Mouse (Mus musculus) myocyte (in vitro differentiated cells): ENCODE measurements around the gene Muc2. TPM values are rescaled to one million over a fixed set of nuclear protein-coding genes. Genes with fewer than 3 reads are reported as not detected.

Source experiments
- H3K27me3 ChIP-seq: one replicate; pipeline ENCODE4 v1.6.1; 2011; ENCODE audit not compliant: control insufficient read depth, insufficient read depth, insufficient read length
- H3K36me3 ChIP-seq: one replicate; pipeline ENCODE4 v1.6.1; 2011; ENCODE audit not compliant: control insufficient read depth, insufficient read depth
- H3K4me2 ChIP-seq: one replicate; pipeline ENCODE4 v1.6.1; 2011; ENCODE audit warnings: low read depth, control low read depth
- H3K4me3 ChIP-seq: one replicate; pipeline ENCODE4 v1.5.1; 2011; ENCODE audit warnings: mild to moderate bottlenecking, control low read depth, moderate library complexity
- H3K79me2 ChIP-seq: one replicate; pipeline ENCODE4 v1.6.1; 2011; ENCODE audit not compliant: control insufficient read depth, insufficient read depth
- H3ac ChIP-seq: one replicate; pipeline ENCODE4 v1.6.1; 2011; ENCODE audit not compliant: control insufficient read depth, insufficient read length
- CEBPB ChIP-seq: IDR thresholded peaks from 2 replicates; pipeline ENCODE4 v1.6.1; 2011; ENCODE audit warnings: mild to moderate bottlenecking, moderate library complexity; ENCODE audit not compliant: poor library complexity, insufficient read depth, severe bottlenecking
- E2F4 ChIP-seq: IDR thresholded peaks from one replicate; pipeline ENCODE4 v1.6.1; 2011; ENCODE audit warnings: mild to moderate bottlenecking, control low read depth, moderate library complexity; ENCODE audit not compliant: insufficient read depth
- MAX ChIP-seq: IDR thresholded peaks from one replicate; pipeline ENCODE4 v1.6.1; 2011; ENCODE audit warnings: low read depth, mild to moderate bottlenecking, control low read depth
- MYOD1 ChIP-seq, 3 experiments: IDR thresholded peaks; one replicate each; pipeline ENCODE4 v1.6.1; 2011; ENCODE audit warnings: control low read depth in 2 of 3, low read depth in 2 of 3, mild to moderate bottlenecking in 2 of 3, moderate library complexity in 1 of 3; ENCODE audit not compliant: insufficient read length in 2 of 3, control insufficient read depth in 1 of 3
- MYOG ChIP-seq, 3 experiments: IDR thresholded peaks; one replicate each; pipeline ENCODE4 v1.6.1; 2011; ENCODE audit warnings: control low read depth in 2 of 3, low read depth in 2 of 3, mild to moderate bottlenecking in 2 of 3; ENCODE audit not compliant: insufficient read length in 2 of 3, control insufficient read depth in 1 of 3, insufficient read depth in 1 of 3
- POLR2A ChIP-seq: IDR thresholded peaks from one replicate; pipeline ENCODE4 v1.6.1; 2011; ENCODE audit warnings: low read depth, mild to moderate bottlenecking, control low read depth, moderate library complexity; ENCODE audit not compliant: insufficient read length
- POLR2AphosphoS2 ChIP-seq: IDR thresholded peaks from one replicate; pipeline ENCODE4 v1.6.1; 2011; ENCODE audit warnings: low read depth, control low read depth; ENCODE audit not compliant: insufficient read length
- REST ChIP-seq: IDR thresholded peaks from one replicate; pipeline ENCODE4 v1.6.1; 2011; ENCODE audit warnings: mild to moderate bottlenecking, control low read depth, moderate library complexity; ENCODE audit not compliant: insufficient read depth, insufficient read length
- SRF ChIP-seq: IDR thresholded peaks from one replicate; pipeline ENCODE4 v1.6.1; 2011; ENCODE audit warnings: low read depth; ENCODE audit not compliant: control insufficient read depth, insufficient read length
- TCF12 ChIP-seq: IDR thresholded peaks from one replicate; pipeline ENCODE4 v1.6.1; 2011; ENCODE audit warnings: mild to moderate bottlenecking, control low read depth; ENCODE audit not compliant: poor library complexity, insufficient read depth, severe bottlenecking
- TCF3 ChIP-seq: IDR thresholded peaks from one replicate; pipeline ENCODE4 v1.6.1; 2011; ENCODE audit warnings: low read depth, control low read depth; ENCODE audit not compliant: insufficient read length
- USF1 ChIP-seq: IDR thresholded peaks from one replicate; pipeline ENCODE4 v1.6.1; 2011; ENCODE audit warnings: low read depth, mild to moderate bottlenecking, control low read depth, moderate library complexity
- polyA plus RNA-seq: library from polyadenylated mRNA; unstranded; fragments of >200 nt; fragmentation: generic; extraction: Trizol; gene quantifications from one replicate; pipeline ENCODE4 v1.2.1, GENCODE M21; 2012; ENCODE audit warnings: missing spikeins

Muc2 gene
- polyA plus RNA-seq, 1 experiment, result not detected

- Histone ChIP-seq H3ac (no peak overlapping the region), H3K36me3 (no peaks in the 10 kb centered on the region), H3K27me3 (peaks cover 15% of the 10 kb centered on the region), H3K4me3 (no peak overlapping the region), H3K79me2 (no peaks in the 10 kb centered on the region), H3K4me2 (no peak overlapping the region)
- TF ChIP-seq TCF3, result no peak
Observed at GRCm38 (mm10) chr7:141772058-141772557, 82.0 kb downstream of the Muc2 start.

- Histone ChIP-seq H3K4me2 (no peak overlapping the region), H3K79me2 (no peaks in the 10 kb centered on the region), H3K36me3 (no peaks in the 10 kb centered on the region), H3ac (no peak overlapping the region), H3K4me3 (no peak overlapping the region), H3K27me3 (peaks cover 18% of the 10 kb centered on the region)
- no peak for TF ChIP-seq TCF3
Observed at GRCm38 (mm10) chr7:141774855-141775254, 84.7 kb downstream of the Muc2 start.

- Histone ChIP-seq H3K79me2 (no peaks in the 10 kb centered on the region), H3K4me2 (no peak overlapping the region), H3ac (no peak overlapping the region), H3K27me3 (peaks cover 12% of the 10 kb centered on the region), H3K36me3 (no peaks in the 10 kb centered on the region), H3K4me3 (no peak overlapping the region)
- TF ChIP-seq TCF3 (no peak), POLR2A (no peak), E2F4 (no peak), CEBPB (no peak), MYOD1 (IDR thresholded peaks at IDR 0.05; ENCODE audit: control insufficient read depth in 1 of 3, insufficient read length in 2 of 3, low read depth in 2 of 3) (no peak), MAX (no peak), MYOG (IDR thresholded peaks at IDR 0.05; ENCODE audit: control insufficient read depth in 1 of 3, insufficient read depth in 1 of 3, insufficient read length in 2 of 3, low read depth in 2 of 3) (no peak), USF1 (no peak), REST (no peak), TCF12 (no peak), SRF (no peak), POLR2AphosphoS2 (no peak)
Observed at GRCm38 (mm10) chr7:141776199-141776598, 86.1 kb downstream of the Muc2 start.

GRCm38 (mm10) chr7:141788677-141789452 lies 98.7 kb downstream of the Muc2 start, which contains the start of gene Muc5ac:
Gene Muc5ac, plus strand, starts transcription at chr7:141788972.
- peaks cover 16% of the 10 kb centered on the region for H3K27me3 ChIP-seq
- H3K79me2 ChIP-seq, result no peaks in the 10 kb centered on the region
- H3ac ChIP-seq, result no peak within 1 kb of the TSS
- H3K36me3 ChIP-seq, result no peaks in the 10 kb centered on the region
- TF ChIP-seq MYOG (IDR thresholded peaks at IDR 0.05; ENCODE audit: control insufficient read depth in 1 of 3, insufficient read depth in 1 of 3, insufficient read length in 2 of 3, low read depth in 2 of 3), result no peak
- no peak for TF ChIP-seq POLR2AphosphoS2
- TF ChIP-seq MYOD1 (IDR thresholded peaks at IDR 0.05; ENCODE audit: control insufficient read depth in 1 of 3, insufficient read length in 2 of 3, low read depth in 2 of 3), result no peak
- TF ChIP-seq REST, result no peak
- no peak for TF ChIP-seq USF1
- no peak for TF ChIP-seq CEBPB
- no peak for TF ChIP-seq TCF3
- no peak for TF ChIP-seq SRF
- no peak for TF ChIP-seq TCF12
- TF ChIP-seq POLR2A, result no peak
- TF ChIP-seq MAX, result no peak
- TF ChIP-seq E2F4, result no peak
- H3K4me2 ChIP-seq, result no peak within 1 kb of the TSS
- H3K4me3 ChIP-seq, result no peak within 1 kb of the TSS

GRCm38 (mm10) chr7:141794251-141794650 lies 104.1 kb downstream of the Muc2 start:
- Histone ChIP-seq H3K4me3 (no peak overlapping the region), H3K79me2 (no peaks in the 10 kb centered on the region)

More at GRCm38 (mm10) chr7:141794251-141794650, 104.1 kb downstream of the Muc2 start:
- TF ChIP-seq POLR2A (no peak), E2F4 (no peak), TCF12 (no peak), MYOG (IDR thresholded peaks at IDR 0.05; ENCODE audit: control insufficient read depth in 1 of 3, insufficient read depth in 1 of 3, insufficient read length in 2 of 3, low read depth in 2 of 3) (no peak), REST (no peak), MAX (no peak), SRF (no peak), MYOD1 (IDR thresholded peaks at IDR 0.05; ENCODE audit: control insufficient read depth in 1 of 3, insufficient read length in 2 of 3, low read depth in 2 of 3) (no peak), TCF3 (no peak), USF1 (no peak), POLR2AphosphoS2 (no peak), CEBPB (no peak)
- Histone ChIP-seq H3K27me3 (peaks cover 12% of the 10 kb centered on the region), H3ac (no peak overlapping the region), H3K4me2 (no peak overlapping the region), H3K36me3 (no peaks in the 10 kb centered on the region)
